Mouse (Mus musculus) CH12.LX (cell line): ENCODE data around the gene Fam20c. TPM values are rescaled to one million over a fixed set of nuclear protein-coding genes. Genes with fewer than 3 reads are reported as not detected.

Experiments
- DNase-seq: peaks from one replicate; pipeline ENCODE4 v3.0.0-alpha.2; 2013; ENCODE audit errors: extremely low read depth
- H3K27ac ChIP-seq: 2 replicates; pipeline ENCODE4 v1.5.1; 2012; ENCODE audit warnings: low read depth, mild to moderate bottlenecking, control low read depth, moderate library complexity; ENCODE audit not compliant: insufficient read depth
- H3K27me3 ChIP-seq: replicated peaks from 2 replicates; pipeline ENCODE3; 2012; ENCODE audit warnings: inconsistent platforms
- H3K36me3 ChIP-seq, 2 experiments: replicated peaks in 1 of 2; 2 replicates each; pipeline versions ENCODE3 to v1.6.1; 2012; ENCODE audit warnings: inconsistent platforms in 1 of 2, low read length in 1 of 2, mild to moderate bottlenecking in 1 of 2, mixed read lengths in 1 of 2, moderate library complexity in 1 of 2; ENCODE audit not compliant: control insufficient read depth in 1 of 2, insufficient read depth in 1 of 2
- H3K4me1 ChIP-seq, 2 experiments: 2 replicates each; pipeline ENCODE4 v1.6.1; 2012; ENCODE audit warnings: inconsistent platforms in 1 of 2, moderate library complexity in 1 of 2; ENCODE audit not compliant: insufficient read depth in 2 of 2, control insufficient read depth in 1 of 2
- H3K4me2 ChIP-seq: 2 replicates; pipeline ENCODE4 v1.6.1; 2012; ENCODE audit warnings: low read depth, mild to moderate bottlenecking, control low read depth; ENCODE audit not compliant: poor library complexity, insufficient read depth, severe bottlenecking
- H3K4me3 ChIP-seq, 3 experiments: fragments of 150-350 bp in 1 of 3; sonication (generic) in 1 of 3; replicated peaks in 1 of 3; 2 replicates each; pipeline versions ENCODE3 to v1.5.1; 2011 to 2012; ENCODE audit warnings: low read depth in 2 of 3, low read length in 2 of 3, mild to moderate bottlenecking in 2 of 3, moderate library complexity in 2 of 3, control low read depth in 1 of 3, improper control_type of control experiment in 1 of 3, inconsistent platforms in 1 of 3, mixed read lengths in 1 of 3; ENCODE audit not compliant: poor library complexity in 1 of 3
- H3K79me2 ChIP-seq: replicated peaks from 2 replicates; pipeline ENCODE4 v1.6.1; 2012; ENCODE audit warnings: mild to moderate bottlenecking, moderate library complexity; ENCODE audit not compliant: control insufficient read depth, poor library complexity, insufficient read depth, severe bottlenecking; ENCODE audit errors: extremely low read depth
- H3K9ac ChIP-seq: 2 replicates; pipeline ENCODE4 v1.6.1; 2012; ENCODE audit warnings: low read depth, mild to moderate bottlenecking, control low read depth, moderate library complexity; ENCODE audit not compliant: insufficient read depth
- H3K9me3 ChIP-seq: replicated peaks from 2 replicates; pipeline ENCODE3; 2012; ENCODE audit warnings: low read length, inconsistent platforms, mixed read lengths
- CHD1 ChIP-seq: IDR thresholded peaks from 2 replicates; pipeline ENCODE4 v1.6.1; 2012; ENCODE audit warnings: low read depth, low read length, improper control_type of control experiment, inconsistent platforms
- CHD2 ChIP-seq: IDR thresholded peaks from 2 replicates; pipeline ENCODE4 v1.6.1; 2011; ENCODE audit warnings: low read length, improper control_type of control experiment
- CTCF ChIP-seq, 2 experiments: IDR thresholded peaks in 1 of 2; conservative IDR thresholded peaks in 1 of 2; 2 replicates each; pipeline ENCODE4 v1.5.1; 2011 to 2012; ENCODE audit warnings: low read depth in 2 of 2, low read length in 2 of 2, improper control_type of control experiment in 1 of 2, inconsistent platforms in 1 of 2, mild to moderate bottlenecking in 1 of 2, moderate library complexity in 1 of 2
- E2F4 ChIP-seq: IDR thresholded peaks from 2 replicates; pipeline ENCODE4 v1.6.1; 2011; ENCODE audit warnings: low read depth, low read length, improper control_type of control experiment; ENCODE audit not compliant: insufficient replicate concordance
- ETS1 ChIP-seq: conservative IDR thresholded peaks from 2 replicates; pipeline ENCODE4 v1.6.1; 2012; ENCODE audit warnings: low read depth, mild to moderate bottlenecking, inconsistent platforms, low read length, improper control_type of control experiment, moderate library complexity
- HCFC1 ChIP-seq: IDR thresholded peaks from 2 replicates; pipeline ENCODE4 v1.6.1; 2012; ENCODE audit warnings: low read depth, mild to moderate bottlenecking, inconsistent platforms, low read length, improper control_type of control experiment
- IRF4 ChIP-seq: IDR thresholded peaks from 2 replicates; pipeline ENCODE4 v1.6.1; 2014; ENCODE audit warnings: low read depth, mild to moderate bottlenecking, inconsistent platforms, low read length, improper control_type of control experiment
- KAT2A ChIP-seq: IDR thresholded peaks from 2 replicates; pipeline ENCODE4 v1.6.1; 2012; ENCODE audit warnings: low read length, improper control_type of control experiment, inconsistent platforms; ENCODE audit not compliant: insufficient replicate concordance
- MAX ChIP-seq: IDR thresholded peaks from 2 replicates; pipeline ENCODE4 v1.6.1; 2011; ENCODE audit warnings: low read length, improper control_type of control experiment
- MAZ ChIP-seq: IDR thresholded peaks from 2 replicates; pipeline ENCODE4 v1.6.1; 2012; ENCODE audit warnings: low read depth, mild to moderate bottlenecking, inconsistent platforms, low read length, improper control_type of control experiment, moderate library complexity
- POLR2A ChIP-seq: IDR thresholded peaks from 2 replicates; pipeline ENCODE4 v1.6.1; 2011; ENCODE audit warnings: low read depth, mild to moderate bottlenecking, improper control_type of control experiment, low read length
- RCOR1 ChIP-seq: conservative IDR thresholded peaks from 2 replicates; pipeline ENCODE4 v1.6.1; 2012; ENCODE audit warnings: low read depth, mild to moderate bottlenecking, inconsistent platforms, low read length, improper control_type of control experiment
- SMC3 ChIP-seq: IDR thresholded peaks from 2 replicates; pipeline ENCODE4 v1.6.1; 2011; ENCODE audit warnings: low read depth, low read length, improper control_type of control experiment
- UBTF ChIP-seq: IDR thresholded peaks from 2 replicates; pipeline ENCODE4 v1.6.1; 2012; ENCODE audit warnings: low read depth, mild to moderate bottlenecking, inconsistent platforms, low read length, improper control_type of control experiment, moderate library complexity
- USF2 ChIP-seq: conservative IDR thresholded peaks from 2 replicates; pipeline ENCODE4 v1.6.1; 2011; ENCODE audit warnings: low read depth, low read length, improper control_type of control experiment
- ZC3H11A ChIP-seq: IDR thresholded peaks from 2 replicates; pipeline ENCODE4 v1.6.1; 2012; ENCODE audit warnings: low read depth, mild to moderate bottlenecking, inconsistent platforms, low read length, improper control_type of control experiment
- ZMIZ1 ChIP-seq: IDR thresholded peaks from 2 replicates; pipeline ENCODE4 v1.6.1; 2012; ENCODE audit warnings: low read depth, mild to moderate bottlenecking, inconsistent platforms, low read length, improper control_type of control experiment
- dilution Hi-C: fragments of 300-500 bp; cut with MboI; formaldehyde crosslinking; loops from 2 replicates; pipeline ENCODE4 v1.14.3; 2020; ENCODE audit warnings: low sequenced_read_pairs; ENCODE audit not compliant: extremely low pct_unique_long_range_greater_than_20kb, extremely low pct_ligation_motif_present
- in situ Hi-C: fragments of 300-500 bp; cut with MboI; formaldehyde crosslinking; loops from 3 replicates; pipeline ENCODE4 v1.14.3; 2019; ENCODE audit warnings: low sequenced_read_pairs, low pct_ligation_motif_present, low pct_unique_long_range_greater_than_20kb, mixed read lengths
- polyA plus RNA-seq: library from polyadenylated mRNA; unstranded; fragments of >175 nt; gene quantifications from 2 replicates; pipeline ENCODE4 v1.2.1, GENCODE M21; 2012; ENCODE audit warnings: low read depth; ENCODE audit not compliant: insufficient read length
- total RNA-seq, 2 experiments: library from RNA; depleted of rRNA; stranded (reverse); fragments of 300-350 nt in 1 of 2; fragments of >200 nt in 1 of 2; gene quantifications; 2 replicates each; pipeline ENCODE4 v1.2.3; 2012 to 2014

Gene Fam20c
- total and polyA plus RNA-seq, 3 experiments, result 0.13 to 0.84 (median 0.15) TPM

- Histone ChIP-seq H3K27me3 (no peaks in the 10 kb centered on the region), H3K4me2 (no peak overlapping the region), H3K27ac (no peak overlapping the region), H3K9me3 (peaks cover 2% of the 10 kb centered on the region), H3K4me1 (peaks cover 0 to 6% of the 10 kb centered on the region in 2 experiments; a peak in 1 of 4 replicates), H3K79me2 (no peaks in the 10 kb centered on the region), H3K9ac (no peak overlapping the region), H3K4me3 (no peak overlapping the region), H3K36me3 (no peaks in the 10 kb centered on the region)
- TF ChIP-seq ETS1 (no peak), KAT2A (no peak), POLR2A (no peak), UBTF (no peak), E2F4 (no peak), CHD2 (no peak), HCFC1 (no peak), SMC3 (no peak), ZMIZ1 (no peak), MAX (no peak), IRF4 (no peak), CTCF (conservative IDR thresholded peaks at IDR 0.05 in 1 of 2, IDR thresholded peaks at IDR 0.05 in 1 of 2; ENCODE audit: low read depth in 2 of 2, low read length in 2 of 2) (no peak), ZC3H11A (no peak)
- DNase-seq, result no peak
- in situ Hi-C loops (no loop called here), dilution Hi-C loops (no loop called here)
These were observed 23.5 kb upstream of the Fam20c start for GRCm38 (mm10) chr5:138730863-138731262.

- H3K79me2 ChIP-seq, result no peaks in the 10 kb centered on the region
- H3K36me3 ChIP-seq, result no peaks in the 10 kb centered on the region
- no peak overlapping the region for H3K27ac ChIP-seq
- H3K9me3 ChIP-seq, result peaks cover 2% of the 10 kb centered on the region
- no peak overlapping the region for H3K4me2 ChIP-seq
- dilution Hi-C loops (no loop called here), in situ Hi-C loops (no loop called here)
- peaks cover 0 to 10% of the 10 kb centered on the region in 2 experiments; a peak in 1 of 4 replicates for H3K4me1 ChIP-seq
- no peaks in the 10 kb centered on the region for H3K27me3 ChIP-seq
- no peak for DNase-seq
- TF ChIP-seq USF2 (no peak), ETS1 (no peak), MAZ (no peak), CHD1 (no peak), MAX (no peak), KAT2A (no peak), RCOR1 (no peak)
- H3K4me3 ChIP-seq, result no peak overlapping the region
- H3K9ac ChIP-seq, result no peak overlapping the region
These were observed 20.9 kb upstream of the Fam20c start for GRCm38 (mm10) chr5:138733317-138733899.
